19 mouse cellular contexts compared by ENCODE assay signal in genomic region chr9:48696330-48696729, GRCm38 (mm10).
DNase-seq lines count a peak whose midpoint lies in the region; ATAC-seq and TF ChIP-seq lines count a peak whose summit lies in the region.
"Had no signal": no experiment of that assay in that cellular context is flagged by ENCODE, and none has a peak within 500 bp of the region (broad histone marks: within the 10 kb centered on the region; RNA-seq: fewer than 3 reads in every experiment).

No protein-coding gene starts in this region.

- no peak for ATAC-seq in heart, embryonic 12.5 days (ENCODE audit: insufficient number of reproducible peaks, low FRiP score)
- 0 out of 2 replicates have a peak, but pooled peaks have one; percentile 10 for ATAC-seq in lung, embryonic 16.5 days (ENCODE audit: low read depth)
- no peak for ATAC-seq in stomach, embryonic 14.5 days (ENCODE audit: insufficient number of reproducible peaks, insufficient read depth, low FRiP score, low read depth)
- ATAC-seq in stomach, postnatal 0 days (ENCODE audit: low FRiP score, low TSS enrichment) = no peak
- ATAC-seq in frontal cortex, adult (ENCODE audit: low TSS enrichment) = no peak

- DNase-seq in heart, adult 9 months (ENCODE audit: low spot score in 2 of 2) = no peak
- DNase-seq in lung, postnatal 10 days = no peak
- no peak for DNase-seq in stomach, postnatal 0 days (ENCODE audit: low spot score)
- DNase-seq: adrenal gland, postnatal 25 days; cerebellum, adult 2 months; heart, postnatal 14 days; kidney, adult 2 months; kidney, postnatal 14 days; layer of hippocampus, adult 9-11 months had no signal

- H3K27me3 ChIP-seq in heart, embryonic 12.5 days (replicated peaks) = peaks cover 4% of the 10 kb centered on the region; the same call in 1 of the 2 replicates
- peaks cover 3% of the 10 kb centered on the region; the same call in 1 of the 2 replicates for H3K27me3 ChIP-seq in lung, embryonic 16.5 days (ENCODE audit: control insufficient read depth, insufficient read depth, low read depth, low read length)
- no peaks in the 10 kb centered on the region for H3K27me3 ChIP-seq in stomach, embryonic 14.5 days (ENCODE audit: control insufficient read depth, insufficient read depth, low read length)
- no peaks in the 10 kb centered on the region for H3K27me3 ChIP-seq in stomach, postnatal 0 days (ENCODE audit: control insufficient read depth, insufficient read depth, low read length)
- H3K27me3 ChIP-seq: neural tube, embryonic 13.5 days had no signal

- H3K4me3 ChIP-seq in heart, embryonic 12.5 days = no peak overlapping the region
- no peak overlapping the region for H3K4me3 ChIP-seq in lung, embryonic 16.5 days (ENCODE audit: low read length)
- H3K4me3 ChIP-seq in stomach, embryonic 14.5 days (ENCODE audit: low read depth, low read length) = no peak overlapping the region
- H3K4me3 ChIP-seq in stomach, postnatal 0 days (ENCODE audit: low read depth, low read length) = no peak overlapping the region
- H3K4me3 ChIP-seq: embryonic facial prominence, embryonic 15.5 days; forebrain, embryonic 12.5 days; limb, embryonic 12.5 days; liver, embryonic 13.5 days; neural tube, embryonic 13.5 days had no signal

- no peaks in the 10 kb centered on the region for H3K36me3 ChIP-seq in heart, embryonic 12.5 days
- no peaks in the 10 kb centered on the region for H3K36me3 ChIP-seq in lung, embryonic 16.5 days (ENCODE audit: control insufficient read depth, insufficient read depth, low read length)
- H3K36me3 ChIP-seq in stomach, embryonic 14.5 days (ENCODE audit: control insufficient read depth, insufficient read depth, low read length) = no peaks in the 10 kb centered on the region
- H3K36me3 ChIP-seq in stomach, postnatal 0 days (ENCODE audit: control insufficient read depth, insufficient read depth, low read length) = no peaks in the 10 kb centered on the region
- H3K36me3 ChIP-seq: embryonic facial prominence, embryonic 15.5 days; forebrain, embryonic 12.5 days; limb, embryonic 12.5 days; liver, embryonic 13.5 days; neural tube, embryonic 13.5 days had no signal

- H3K9me3 ChIP-seq in heart, embryonic 12.5 days (replicated peaks) = no peaks in the 10 kb centered on the region
- no peaks in the 10 kb centered on the region for H3K9me3 ChIP-seq in lung, embryonic 16.5 days (ENCODE audit: control insufficient read depth, low read length)
- no peaks in the 10 kb centered on the region for H3K9me3 ChIP-seq in stomach, embryonic 14.5 days (ENCODE audit: control insufficient read depth, low read depth, low read length)
- no peaks in the 10 kb centered on the region for H3K9me3 ChIP-seq in stomach, postnatal 0 days (ENCODE audit: control insufficient read depth, low read length)
- H3K9me3 ChIP-seq: embryonic facial prominence, embryonic 15.5 days; forebrain, embryonic 12.5 days; limb, embryonic 12.5 days; liver, embryonic 13.5 days; neural tube, embryonic 13.5 days had no signal

- peaks cover 28% of the 10 kb centered on the region for H3K4me1 ChIP-seq in heart, embryonic 12.5 days (replicated peaks)
- H3K4me1 ChIP-seq in lung, embryonic 16.5 days (replicated peaks; ENCODE audit: control insufficient read depth, insufficient read depth, low read length) = peaks cover 31% of the 10 kb centered on the region
- H3K4me1 ChIP-seq in stomach, embryonic 14.5 days (ENCODE audit: control insufficient read depth, insufficient read depth, low read length) = peaks cover 18% of the 10 kb centered on the region; the same call in 1 of the 2 replicates
- peaks cover 3% of the 10 kb centered on the region; the same call in 1 of the 2 replicates for H3K4me1 ChIP-seq in stomach, postnatal 0 days (replicated peaks; ENCODE audit: control insufficient read depth, insufficient read depth)
- H3K4me1 ChIP-seq: liver, embryonic 13.5 days had no signal

- TF ChIP-seq EP300 in stomach, postnatal 0 days (optimal IDR thresholded peaks at IDR 0.05) = no peak

- no peak overlapping the region for H3K4me2 ChIP-seq in heart, embryonic 12.5 days
- H3K4me2 ChIP-seq in lung, embryonic 16.5 days (ENCODE audit: low read depth, low read length) = no peak overlapping the region
- no peak overlapping the region for H3K4me2 ChIP-seq in stomach, embryonic 14.5 days (replicated peaks; ENCODE audit: low read depth, low read length)
- no peak overlapping the region for H3K4me2 ChIP-seq in stomach, postnatal 0 days (replicated peaks; ENCODE audit: low read depth)
- H3K4me2 ChIP-seq: embryonic facial prominence, embryonic 15.5 days; forebrain, embryonic 12.5 days; limb, embryonic 12.5 days; liver, embryonic 13.5 days; neural tube, embryonic 13.5 days had no signal

- 0 out of 2 replicates have a peak overlapping the region, but pooled peaks have one; percentile 9 for H3K9ac ChIP-seq in heart, embryonic 12.5 days
- no peak overlapping the region; the same call in 1 of the 2 replicates for H3K9ac ChIP-seq in lung, embryonic 16.5 days (ENCODE audit: low read length)
- H3K9ac ChIP-seq in stomach, embryonic 14.5 days (replicated peaks; ENCODE audit: low read depth, low read length) = no peak overlapping the region
- no peak overlapping the region for H3K9ac ChIP-seq in stomach, postnatal 0 days (ENCODE audit: low read length)
- H3K9ac ChIP-seq: embryonic facial prominence, embryonic 15.5 days; forebrain, embryonic 12.5 days; limb, embryonic 12.5 days; liver, embryonic 13.5 days; neural tube, embryonic 13.5 days had no signal

- 42% methylated on average over 4 of the region's 4 CpGs for WGBS in heart, embryonic 12.5 days
- WGBS in lung, embryonic 16.5 days = 33% methylated on average over 4 of the region's 4 CpGs
- WGBS in stomach, embryonic 14.5 days = 35% methylated on average over 4 of the region's 4 CpGs
- 59% methylated on average over 4 of the region's 4 CpGs for WGBS in stomach, postnatal 0 days

- H3K27ac ChIP-seq in heart, embryonic 12.5 days (ENCODE audit: poor library complexity, severe bottlenecking) = no peak overlapping the region
- peak overlapping the region; percentile 74 for H3K27ac ChIP-seq in lung, embryonic 16.5 days (ENCODE audit: low read length)
- H3K27ac ChIP-seq in stomach, embryonic 14.5 days (ENCODE audit: low read length) = peak overlapping the region; percentile 59; the same call in 1 of the 2 replicates
- H3K27ac ChIP-seq in stomach, postnatal 0 days (replicated peaks) = no peak overlapping the region
- H3K27ac ChIP-seq: embryonic facial prominence, embryonic 15.5 days; forebrain, embryonic 12.5 days; limb, embryonic 12.5 days; liver, embryonic 13.5 days; macrophage; neural tube, embryonic 13.5 days had no signal

- TF ChIP-seq CTCF in stomach, postnatal 0 days (IDR thresholded peaks at IDR 0.05; ENCODE audit: low read depth) = no peak

Comparison
In these comparisons a context has a peak if more than half of its experiments do, and no peak if none do; other contexts are left out.
1. H3K27ac ChIP-seq: peak in lung, embryonic 16.5 days (single experiment) and stomach, embryonic 14.5 days (single experiment); none in heart, embryonic 12.5 days (single experiment) and stomach, postnatal 0 days (single experiment).